Mouse (Mus musculus) liver, embryonic 14.5 days (tissue): ENCODE measurements around the gene Adh6a.

ENCODE experiments used
- CTCF ChIP-seq: IDR thresholded peaks from 2 replicates; pipeline ENCODE4 v1.5.1; 2016; ENCODE audit warnings: antibody characterized with exemption, low read depth, control low read depth
- EP300 ChIP-seq: IDR thresholded peaks from 2 replicates; pipeline ENCODE4 v1.6.1; 2016; ENCODE audit warnings: antibody characterized with exemption, low read depth

- no peak for TF ChIP-seq CTCF
- TF ChIP-seq EP300: no peak
These were observed 34.0 kb downstream of the Adh6a start for GRCm38 (mm10) chr3:138347041-138347440.
